Mouse (Mus musculus) left cerebral cortex, postnatal 25 days (tissue): ENCODE results near the gene Smim6. TPM values are rescaled to one million over a fixed set of nuclear protein-coding genes. Genes with fewer than 3 reads are reported as not detected.

Source experiments
- DNase-seq, 2 experiments: peaks; one replicate each; pipeline ENCODE4 v3.0.0; 2022; ENCODE audit warnings: low spot score in 2 of 2, mixed read lengths in 1 of 2
- intact Hi-C: fragments of 180-260 bp; cut with DNase I; formaldehyde crosslinking; loops from one replicate; pipeline ENCODE4 v1.15.1; 2025
- total RNA-seq, 2 experiments: library from RNA; stranded (reverse); gene quantifications; 2 replicates each; pipeline ENCODE4 v1.2.3; 2021

Smim6 gene
- not detected for total RNA-seq

DNA sequence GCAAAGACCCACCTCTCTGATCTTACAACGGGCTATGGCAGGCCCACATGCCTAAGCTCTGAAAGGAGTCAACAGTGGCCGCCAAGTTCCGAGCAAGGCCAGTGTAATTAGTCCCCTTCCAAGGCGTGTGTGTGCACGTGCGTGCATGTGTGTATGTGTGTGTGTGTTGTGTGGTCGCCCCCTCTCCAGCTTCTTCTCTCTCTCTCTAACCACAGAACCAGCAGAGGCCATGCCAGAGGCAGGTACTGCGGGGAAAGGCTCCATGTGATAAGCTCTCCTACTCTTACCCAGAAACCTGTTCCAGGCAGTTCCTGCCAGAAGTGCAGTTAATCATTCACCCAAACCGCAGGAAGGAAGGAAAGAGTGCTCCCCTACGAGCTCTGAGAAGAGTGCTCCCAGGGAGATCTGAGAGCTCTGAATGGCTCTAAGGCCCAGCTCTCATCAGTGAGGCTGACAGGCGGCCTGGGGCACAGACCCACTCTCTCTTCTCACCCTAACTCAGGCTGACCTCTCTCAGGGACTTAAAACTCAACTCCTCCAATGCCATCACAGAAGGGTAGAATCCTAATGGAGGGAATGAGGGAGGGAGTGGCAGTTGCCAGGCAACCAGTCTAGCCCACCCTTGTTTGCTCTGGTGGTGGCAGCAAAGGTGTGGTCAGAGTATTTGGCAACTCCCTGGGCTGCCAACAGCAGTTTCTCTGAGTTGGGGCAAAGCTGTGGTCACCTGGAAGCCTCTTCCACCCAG is at the start of gene Smim6:
TSS of gene Smim6 (plus strand) at position 386 of the 745 bp plus-strand sequence.
- no peak for DNase-seq
- intact Hi-C loops: no loop called here

- no peak for DNase-seq
- intact Hi-C loops: no loop called here
Measured at GRCm38 (mm10) chr11:115863895-115864294, 47.9 kb upstream of the Smim6 start.

GRCm38 (mm10) chr11:115869393-115869792 is 42.4 kb upstream of the Smim6 start:
- intact Hi-C loops: no loop called here

DNA sequence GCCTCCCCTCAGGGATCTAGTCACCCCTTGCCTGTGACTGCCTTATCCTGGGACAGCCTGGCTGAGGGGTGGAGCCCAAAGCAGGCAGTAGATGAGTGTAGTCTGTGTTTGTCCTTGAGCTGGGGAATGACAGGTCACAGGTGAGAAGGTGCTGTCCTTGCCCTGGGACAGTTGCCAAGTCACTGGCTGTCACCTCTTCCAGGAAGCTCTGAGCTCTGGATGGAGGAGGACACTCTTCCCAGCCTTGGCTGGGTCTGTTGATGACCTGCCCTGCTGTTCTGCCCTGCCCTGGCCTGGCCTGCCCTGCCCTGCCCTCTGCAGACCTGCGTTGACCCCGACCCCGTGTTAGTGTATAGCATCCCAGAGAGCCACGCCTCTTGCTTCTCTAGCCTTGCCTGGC is 39.4 kb upstream of the Smim6 start:
- DNase-seq: no peak
- intact Hi-C loops: no loop called here

More at GRCm38 (mm10) chr11:115869393-115869792, 42.4 kb upstream of the Smim6 start:
- DNase-seq: no peak

- intact Hi-C loops: no loop called here
- no peak for DNase-seq
Measured at GRCm38 (mm10) chr11:115875935-115876334, 35.9 kb upstream of the Smim6 start.

- intact Hi-C loops: no loop called here
- DNase-seq: no peak
Measured at GRCm38 (mm10) chr11:115876438-115876837, 35.4 kb upstream of the Smim6 start.

- DNase-seq: no peak
- intact Hi-C loops: no loop called here
Measured at GRCm38 (mm10) chr11:115877174-115877755, 34.6 kb upstream of the Smim6 start.

DNA sequence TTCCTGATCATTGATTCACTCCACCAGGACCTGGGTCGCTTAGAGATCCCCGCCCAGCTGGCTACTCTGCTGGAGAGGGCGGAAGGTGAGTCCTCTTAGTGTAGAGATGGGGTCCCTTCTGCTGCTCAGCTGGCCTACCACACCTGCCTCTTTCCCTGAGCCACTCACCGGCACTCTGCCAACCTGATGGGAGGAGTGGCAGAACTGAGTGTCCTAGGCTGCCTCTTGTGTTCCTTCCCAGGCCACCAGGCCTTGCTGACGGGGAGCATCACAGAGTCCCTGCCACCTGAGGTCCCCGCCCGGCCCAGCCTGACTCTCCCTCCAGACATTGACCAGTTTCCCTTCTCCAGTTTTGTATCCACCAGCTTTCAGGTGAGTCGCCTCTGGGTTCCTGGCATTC is 33.7 kb upstream of the Smim6 start:
- intact Hi-C loops: no loop called here
- DNase-seq: no peak

DNA sequence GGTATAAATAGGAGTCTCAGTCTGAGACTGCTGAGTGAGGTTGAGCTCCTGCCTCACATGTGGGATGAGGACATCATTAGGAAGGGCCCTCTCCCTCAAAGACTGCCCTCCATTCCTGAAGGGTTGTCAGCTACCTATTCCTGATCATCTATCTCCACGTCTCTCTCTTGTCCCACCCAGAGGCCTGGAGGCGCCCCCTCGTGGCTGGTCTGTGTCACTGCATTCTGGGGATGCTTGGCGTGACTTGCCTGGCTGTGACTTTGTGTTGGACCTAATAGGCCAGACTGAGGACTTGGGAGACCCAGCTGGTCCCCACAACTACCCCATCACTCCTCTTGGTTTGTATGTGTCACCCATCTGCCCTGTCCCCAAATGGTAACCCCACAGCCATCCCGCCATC is 30.8 kb upstream of the Smim6 start:
- intact Hi-C loops: no loop called here
- no peak for DNase-seq

DNA sequence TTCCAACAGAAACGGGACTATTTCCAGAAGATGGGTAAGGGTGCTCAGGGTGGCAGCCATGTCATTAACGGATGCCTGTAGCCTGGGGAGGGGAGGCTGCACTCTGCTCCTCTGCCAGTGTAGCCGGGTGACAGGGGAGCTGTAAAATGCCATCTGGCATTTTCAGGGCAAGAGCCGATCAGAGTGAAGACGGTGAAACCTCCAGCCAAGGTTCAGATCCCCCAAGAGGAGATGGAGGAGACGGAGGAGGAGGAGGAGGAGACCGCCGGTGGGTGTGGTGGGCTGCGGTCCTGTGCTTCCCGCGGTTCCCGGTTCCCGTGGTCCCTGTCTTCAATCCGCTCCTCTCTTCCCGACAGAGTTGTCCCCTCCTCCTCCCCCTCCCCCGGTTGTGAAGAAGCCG is 28.6 kb upstream of the Smim6 start:
- intact Hi-C loops: no loop called here

GRCm38 (mm10) chr11:115884361-115884760 is 27.5 kb upstream of the Smim6 start:
- no peak for DNase-seq
- intact Hi-C loops: no loop called here

More for the DNA sequence above, 28.6 kb upstream of the Smim6 start:
- no peak for DNase-seq

DNA sequence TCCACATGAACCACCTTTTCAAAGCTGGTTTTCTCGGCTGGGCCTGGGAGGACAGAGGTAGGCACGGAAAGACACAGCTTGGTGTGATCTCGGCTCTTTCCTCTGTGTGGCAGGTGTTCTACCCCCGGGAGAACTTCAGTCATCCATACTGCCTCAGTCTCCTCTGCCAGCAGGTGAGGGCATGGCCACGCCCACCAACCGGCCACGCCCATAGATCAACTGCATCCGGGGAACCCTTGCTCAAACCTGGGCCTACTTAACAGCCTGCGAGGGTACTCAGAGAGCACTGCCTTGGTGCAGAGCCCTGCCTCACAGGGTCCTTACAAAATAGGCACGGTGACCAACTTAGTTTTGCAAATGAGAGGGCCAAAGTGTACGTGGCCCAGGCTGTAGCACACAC is 26.5 kb upstream of the Smim6 start:
- intact Hi-C loops: no loop called here
- DNase-seq: no peak

GRCm38 (mm10) chr11:115886446-115886845 is 25.4 kb upstream of the Smim6 start:
- intact Hi-C loops: no loop called here
- no peak for DNase-seq

DNA sequence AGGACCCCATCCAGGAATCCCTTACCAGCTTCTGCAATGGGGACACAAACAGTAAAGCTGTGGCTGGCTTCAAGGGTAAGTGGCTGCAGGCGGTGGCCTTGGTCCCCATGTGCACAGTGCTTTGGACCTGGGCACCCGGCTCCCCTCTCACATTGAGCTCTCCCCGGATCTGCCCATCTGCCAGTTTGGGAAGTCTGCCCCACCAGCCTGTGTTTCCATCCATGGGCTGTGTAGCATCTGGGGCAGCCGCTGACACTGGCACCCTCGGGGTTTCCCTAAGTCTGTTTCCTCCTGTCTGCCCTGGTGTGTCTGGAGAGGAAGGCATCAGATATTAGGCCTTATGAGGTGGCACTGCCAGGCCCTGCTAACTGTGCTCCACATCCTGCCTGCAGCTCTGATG is 23.8 kb upstream of the Smim6 start:
- intact Hi-C loops: no loop called here
- no peak for DNase-seq

DNA sequence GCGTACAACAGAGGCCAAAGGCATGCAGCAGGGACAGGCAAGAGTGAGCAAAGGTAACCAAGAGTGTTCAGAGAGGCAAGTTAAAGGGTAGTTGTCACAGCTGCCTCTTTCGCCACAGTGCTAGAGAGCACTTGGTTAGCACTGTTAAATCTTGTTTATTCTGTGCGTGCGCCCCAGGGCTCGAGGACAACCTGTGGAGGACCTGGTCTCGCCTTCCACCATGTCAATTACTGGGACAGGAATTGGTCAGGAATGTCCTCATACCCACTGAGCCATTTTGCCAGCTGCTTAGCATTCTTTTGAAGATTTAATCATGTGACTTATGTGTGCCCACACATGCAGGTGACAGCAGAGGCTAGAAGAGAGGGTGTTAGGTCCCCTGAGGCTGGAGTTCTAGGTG is 22.7 kb upstream of the Smim6 start:
- DNase-seq: no peak
- intact Hi-C loops: no loop called here

DNA sequence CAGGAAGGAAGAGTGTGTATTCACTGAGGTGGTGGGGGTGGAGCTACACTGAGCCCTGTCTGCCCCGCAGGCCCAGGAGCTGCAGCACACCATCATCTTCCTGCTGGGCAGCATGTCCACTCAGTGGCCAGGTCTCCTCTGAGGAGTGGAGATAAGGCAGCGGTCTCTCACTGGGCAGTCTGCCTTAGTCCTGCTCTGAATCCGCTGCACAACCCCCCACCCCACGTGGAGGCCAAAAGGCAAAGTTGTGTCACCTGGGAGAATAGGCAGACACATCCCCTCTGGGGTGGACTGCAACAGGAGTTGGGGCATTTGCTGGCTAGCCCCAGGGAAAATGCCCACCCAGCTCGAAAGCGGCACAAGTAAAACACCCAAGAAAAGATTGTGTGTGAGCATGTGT is 19.6 kb upstream of the Smim6 start:
- no peak for DNase-seq
- intact Hi-C loops: no loop called here

GRCm38 (mm10) chr11:115893071-115893470 is 18.7 kb upstream of the Smim6 start:
- intact Hi-C loops: no loop called here
- DNase-seq: no peak

- intact Hi-C loops: no loop called here
- no peak for DNase-seq
Measured at GRCm38 (mm10) chr11:115894755-115895520, 16.9 kb upstream of the Smim6 start.

- DNase-seq: no peak
- intact Hi-C loops: no loop called here
Measured at GRCm38 (mm10) chr11:115898446-115898845, 13.4 kb upstream of the Smim6 start.

DNA sequence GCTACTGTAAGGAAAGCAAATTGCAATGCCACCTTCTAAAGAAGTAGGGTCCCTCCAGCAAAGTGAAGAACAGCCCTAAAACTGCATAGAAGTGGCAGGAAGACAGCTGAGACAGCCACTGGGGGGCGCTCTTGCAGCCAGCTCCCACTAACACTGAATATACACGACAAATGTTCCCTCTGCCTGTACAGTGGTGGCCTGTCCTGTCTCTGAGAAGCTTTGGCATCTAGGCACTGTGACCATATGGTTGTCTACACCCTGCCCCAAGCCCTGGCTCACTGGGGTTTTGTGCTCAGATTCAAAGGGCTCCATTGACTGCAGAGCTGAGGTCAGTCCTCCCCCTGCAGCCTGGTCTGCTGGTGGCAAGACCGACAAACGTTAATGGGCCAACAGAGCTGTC is 12.9 kb upstream of the Smim6 start:
- intact Hi-C loops: no loop called here
- peak; percentile 32 to 64 for DNase-seq
